Mouse (Mus musculus) MEL (cell line): ENCODE data around the gene Slc1a7.

Experiments
- BHLHE40 ChIP-seq: IDR thresholded peaks from 2 replicates; pipeline ENCODE4 v1.6.1; 2012; ENCODE audit warnings: low read depth, mild to moderate bottlenecking, inconsistent platforms, low read length, improper control_type of control experiment, borderline replicate concordance
- CTCF ChIP-seq, 3 experiments: IDR thresholded peaks in 2 of 3; conservative IDR thresholded peaks in 1 of 3; 2 replicates each; pipeline ENCODE4 v1.5.1; 2011 to 2012; ENCODE audit warnings: low read length in 3 of 3, low read depth in 2 of 3, mild to moderate bottlenecking in 2 of 3, improper control_type of control experiment in 1 of 3, inconsistent platforms in 1 of 3, mixed read lengths in 1 of 3, moderate library complexity in 1 of 3; ENCODE audit not compliant: control insufficient read depth in 1 of 3, insufficient read depth in 1 of 3, poor library complexity in 1 of 3, severe bottlenecking in 1 of 3
- E2F4 ChIP-seq: IDR thresholded peaks from 2 replicates; pipeline ENCODE4 v1.6.1; 2011; ENCODE audit warnings: low read depth, low read length, improper control_type of control experiment, borderline replicate concordance
- EP300 ChIP-seq, 2 experiments: IDR thresholded peaks; 2 replicates each; pipeline ENCODE4 v1.6.1; 2011; ENCODE audit warnings: improper control_type of control experiment in 2 of 2, low read length in 2 of 2, low read depth in 1 of 2, mild to moderate bottlenecking in 1 of 2

DNA sequence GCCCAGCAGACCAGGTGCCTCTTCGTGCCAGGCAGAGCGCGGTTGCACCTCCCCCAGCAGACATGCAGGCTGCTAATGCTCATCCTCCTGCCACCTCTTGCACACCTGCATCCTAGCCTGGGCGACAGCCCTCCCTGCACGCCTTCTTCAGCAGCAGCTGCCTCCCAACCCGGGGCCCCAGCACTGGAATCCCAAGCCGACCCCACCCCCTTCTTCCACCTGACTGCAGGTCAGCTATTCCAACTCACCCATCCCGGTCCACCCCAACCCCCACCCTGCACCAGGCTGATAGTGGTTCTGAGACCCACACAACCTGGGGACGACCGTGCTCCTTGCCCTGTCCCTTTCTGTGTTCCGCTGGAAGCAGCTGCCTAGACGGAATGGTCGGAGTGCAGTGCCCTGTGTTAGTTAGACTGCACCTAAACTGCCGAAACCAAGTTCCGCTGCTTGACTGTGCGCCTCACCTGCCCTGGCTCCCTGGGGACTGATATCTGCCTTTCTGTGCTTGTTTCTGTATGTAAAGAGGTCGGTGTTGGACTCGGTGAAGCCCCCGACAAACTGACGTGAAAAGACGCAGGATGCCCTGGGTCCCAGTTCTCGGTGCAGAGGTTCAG is 62.9 kb downstream of the Slc1a7 start:
- TF ChIP-seq CTCF (IDR thresholded peaks at IDR 0.05 in 2 of 3, conservative IDR thresholded peaks at IDR 0.05 in 1 of 3; ENCODE audit: control insufficient read depth in 1 of 3, insufficient read depth in 1 of 3, low read depth in 2 of 3, low read length in 3 of 3, poor library complexity in 1 of 3, severe bottlenecking in 1 of 3) (no peak), BHLHE40 (no peak), E2F4 (no peak), EP300 (IDR thresholded peaks at IDR 0.05; ENCODE audit: low read depth in 1 of 2, low read length in 2 of 2) (no peak)
